Mouse (Mus musculus) spleen, adult 2 months (tissue): ENCODE results near the gene Flnb.

Experiments used
- CTCF ChIP-seq: fragments of 200-500 bp; IDR thresholded peaks from 2 replicates; pipeline ENCODE4 v1.5.1; 2011; ENCODE audit warnings: mild to moderate bottlenecking, inconsistent platforms; ENCODE audit not compliant: insufficient read depth, insufficient read length, insufficient replicate concordance; ENCODE audit errors: extremely low read depth
- POLR2A ChIP-seq: fragments of 200-500 bp; IDR thresholded peaks from 2 replicates; pipeline ENCODE4 v1.6.1; 2011; ENCODE audit warnings: low read depth, low read length, inconsistent platforms

- TF ChIP-seq CTCF (no peak), POLR2A (no peak)
Measured at GRCm38 (mm10) chr14:7954071-7954471, 136.3 kb downstream of the Flnb start.
